Mouse (Mus musculus) adrenal gland, adult 8-10 months (tissue): ENCODE data around the gene Brsk2. TPM values are rescaled to one million over a fixed set of nuclear protein-coding genes. Genes with fewer than 3 reads are reported as not detected.

Experiments used
- DNase-seq: peaks from one replicate; pipeline ENCODE4 v3.0.0; 2022
- total RNA-seq, 4 experiments: library from RNA; stranded (reverse); gene quantifications; 2 replicates each; pipeline ENCODE4 v1.2.4; 2022

Gene Brsk2
- total RNA-seq, 4 experiments from 2014 or later = 2.0 to 4.1 (median 3.6) TPM

- DNase-seq = no peak
Measured at GRCm38 (mm10) chr7:141956174-141956566, 6.6 kb downstream of the Brsk2 start.

DNA sequence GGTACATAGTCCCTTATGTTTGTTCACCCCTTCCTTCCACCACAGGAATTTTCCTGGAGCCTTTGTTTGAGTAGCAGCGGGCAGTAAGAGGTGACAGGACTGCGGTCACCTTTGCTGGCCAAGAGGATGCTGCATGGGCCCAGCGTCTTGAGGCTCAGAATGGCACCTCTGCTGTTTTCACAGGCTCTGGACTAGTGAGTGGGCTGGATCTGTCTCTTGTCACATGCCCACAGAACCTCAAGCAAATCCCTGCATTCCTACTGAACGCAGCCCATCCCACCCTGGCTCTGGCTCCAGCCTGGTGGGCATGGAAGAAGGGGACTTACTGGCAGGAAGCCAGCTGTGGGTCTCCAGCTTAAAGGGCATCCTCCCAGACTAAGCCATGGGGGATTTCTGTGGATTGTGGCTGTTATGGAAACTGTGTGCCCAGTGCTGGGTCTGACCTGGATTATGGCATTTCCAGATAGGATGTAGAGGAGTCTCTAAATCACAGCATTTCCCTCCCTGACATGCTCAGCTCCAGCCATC is 8.0 kb downstream of the Brsk2 start:
- DNase-seq = no peak

- no peak for DNase-seq
Measured at GRCm38 (mm10) chr7:141958211-141958610, 8.7 kb downstream of the Brsk2 start.

GRCm38 (mm10) chr7:141959133-141959532 is 9.6 kb downstream of the Brsk2 start:
- DNase-seq = no peak

GRCm38 (mm10) chr7:141960926-141961325 is 11.4 kb downstream of the Brsk2 start:
- no peak for DNase-seq

GRCm38 (mm10) chr7:141961491-141961890 is 11.9 kb downstream of the Brsk2 start:
- DNase-seq = no peak

DNA sequence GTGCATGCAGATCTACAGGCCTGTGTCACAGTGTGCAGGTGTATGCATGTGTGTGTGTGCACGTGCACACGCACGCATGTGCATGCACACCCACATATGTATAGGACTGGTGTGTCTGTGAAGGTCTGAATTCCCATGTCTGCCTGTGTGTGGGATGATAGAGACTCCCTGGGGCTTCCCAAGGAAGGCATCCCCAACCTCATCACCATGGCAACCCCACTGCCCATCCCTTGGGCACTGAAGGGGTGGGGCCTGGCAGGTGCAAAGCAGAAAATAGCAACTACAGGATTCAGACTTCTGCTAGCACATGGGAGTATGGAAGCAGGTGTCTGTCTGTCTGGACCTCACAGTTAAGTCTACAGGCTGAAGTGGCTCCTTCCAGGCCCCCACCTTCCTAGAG is 13.0 kb downstream of the Brsk2 start:
- no peak for DNase-seq

- no peak for DNase-seq
Measured at GRCm38 (mm10) chr7:141966281-141966680, 16.7 kb downstream of the Brsk2 start.

DNA sequence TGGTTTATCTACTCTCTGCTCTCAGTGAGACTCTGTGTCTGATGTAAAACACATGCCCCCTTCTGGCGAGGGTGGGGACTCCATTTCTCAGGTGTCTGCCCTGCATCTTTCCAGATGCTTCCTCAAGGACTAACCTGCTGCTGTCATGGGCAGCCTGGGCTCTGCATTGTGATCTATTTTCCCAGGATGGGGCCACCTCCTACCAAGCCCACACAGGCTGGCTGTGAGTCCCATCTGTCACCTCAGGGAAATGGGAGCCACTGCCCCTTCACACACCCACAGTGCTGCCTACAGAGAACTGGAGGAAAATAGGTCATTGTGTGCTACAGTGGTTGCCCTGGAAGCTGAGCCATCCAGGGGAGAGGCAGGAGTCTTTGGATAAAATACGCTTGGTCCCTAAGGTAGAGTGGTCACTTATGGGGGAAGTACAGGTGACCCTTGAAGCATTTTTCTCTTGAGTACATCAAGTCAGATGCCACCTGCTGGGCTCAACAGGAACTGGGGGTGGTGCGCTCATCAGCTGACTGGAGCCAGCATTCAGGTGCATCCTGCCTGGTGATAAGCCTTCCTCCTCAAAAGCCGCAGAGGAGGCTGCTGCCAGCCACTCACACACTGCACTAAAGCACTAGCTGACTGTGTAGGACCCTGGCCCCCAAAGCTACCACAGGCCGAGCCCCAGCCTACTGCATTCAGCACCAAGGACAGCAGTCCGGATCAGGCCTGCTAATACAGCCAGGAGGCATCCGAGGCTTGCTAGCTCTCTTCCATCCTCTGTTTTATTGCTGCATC is 23.5 kb downstream of the Brsk2 start:
- DNase-seq = no peak

GRCm38 (mm10) chr7:141978003-141978402 is 28.5 kb downstream of the Brsk2 start:
- DNase-seq = no peak

GRCm38 (mm10) chr7:141979247-141979646 is 29.7 kb downstream of the Brsk2 start:
- no peak for DNase-seq

DNA sequence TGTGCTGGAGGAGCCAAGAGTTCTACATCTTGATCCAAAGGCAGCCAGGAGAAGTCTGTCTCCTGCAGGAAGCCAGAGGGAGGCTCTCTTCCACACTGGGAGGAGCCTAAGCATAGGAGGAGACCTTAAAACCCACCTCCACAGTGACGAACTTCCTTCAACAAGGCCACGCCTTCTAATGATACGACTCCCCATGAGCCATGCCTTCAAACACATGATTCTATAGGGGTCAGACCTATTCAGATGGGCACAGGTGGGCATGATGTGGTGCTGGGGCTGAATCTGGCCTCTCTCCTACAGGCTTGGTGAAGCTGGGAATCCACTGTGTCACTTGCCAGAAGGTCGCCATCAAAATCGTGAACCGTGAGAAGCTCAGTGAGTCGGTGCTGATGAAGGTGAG is 31.7 kb downstream of the Brsk2 start:
- DNase-seq = no peak

- no peak for DNase-seq
Measured at GRCm38 (mm10) chr7:141988314-141988806, 38.8 kb downstream of the Brsk2 start.

GRCm38 (mm10) chr7:141991183-141991582 is 41.6 kb downstream of the Brsk2 start:
- DNase-seq = no peak

DNA sequence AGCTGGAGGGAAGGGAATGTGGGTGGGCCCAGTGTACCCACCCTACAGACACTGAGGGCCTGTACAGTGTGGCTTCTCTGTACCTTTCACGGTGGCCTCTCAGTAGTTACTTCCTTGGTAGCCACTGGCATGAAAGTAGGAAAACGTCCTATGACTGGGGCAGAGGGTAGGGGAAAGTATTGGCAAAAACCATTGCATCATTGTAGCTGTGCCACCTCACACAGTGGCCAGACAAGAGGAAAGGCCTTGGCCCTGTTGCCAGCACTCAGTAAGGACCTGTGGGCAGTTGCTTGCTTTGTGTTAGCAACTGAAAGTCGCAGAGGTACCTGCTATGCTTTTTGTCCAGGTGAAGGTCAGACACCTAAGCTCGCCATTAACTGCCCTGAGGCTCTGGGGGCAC is 44.6 kb downstream of the Brsk2 start:
- DNase-seq = no peak

GRCm38 (mm10) chr7:142000661-142001060 is 51.1 kb downstream of the Brsk2 start:
- DNase-seq = no peak

GRCm38 (mm10) chr7:142001597-142002340 is 52.2 kb downstream of the Brsk2 start:
- DNase-seq = no peak

- no peak for DNase-seq
Measured at GRCm38 (mm10) chr7:142016562-142016961, 67.0 kb downstream of the Brsk2 start.

- DNase-seq = no peak
Measured at GRCm38 (mm10) chr7:142019699-142020098, 70.1 kb downstream of the Brsk2 start.

DNA sequence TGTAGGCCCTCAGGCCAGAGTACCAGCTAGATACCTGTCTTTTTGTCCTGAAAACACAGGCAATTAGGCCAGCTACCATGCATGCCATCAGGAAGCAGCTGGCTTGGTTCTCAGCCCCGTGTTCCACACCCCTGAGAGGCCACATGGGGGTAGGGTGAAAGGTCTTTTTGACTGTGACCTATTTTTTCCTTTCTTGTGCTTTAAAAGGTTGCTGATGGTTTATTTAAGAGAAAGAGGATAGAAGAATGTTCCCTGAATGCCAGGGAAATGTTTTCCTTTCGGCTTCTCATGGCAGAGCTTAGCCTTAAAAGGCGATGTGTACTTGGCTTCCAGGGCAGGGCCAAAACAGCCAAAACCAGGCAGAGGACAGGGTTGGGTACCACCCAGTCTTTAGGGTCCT is 71.3 kb downstream of the Brsk2 start:
- DNase-seq = no peak

DNA sequence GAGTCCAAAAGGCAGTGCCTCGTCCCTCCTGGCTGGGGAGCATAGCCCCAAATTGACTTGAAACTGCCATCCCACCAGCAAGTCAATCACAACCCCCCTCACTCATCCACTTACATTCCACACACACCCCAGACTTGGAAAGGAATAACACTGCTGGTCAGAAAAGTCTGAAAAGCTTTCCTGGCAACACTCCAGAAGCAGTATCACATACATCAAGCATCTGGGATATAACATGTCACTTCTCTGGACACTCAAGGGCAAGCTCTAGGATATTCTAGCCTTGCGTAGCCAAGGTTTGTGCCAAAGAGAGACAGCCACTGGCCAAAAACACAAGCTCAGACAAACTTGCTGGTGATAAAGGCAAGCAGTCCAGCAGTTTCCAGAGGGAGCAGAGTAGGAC is 75.6 kb downstream of the Brsk2 start:
- DNase-seq = no peak

- DNase-seq = no peak
Measured at GRCm38 (mm10) chr7:142025926-142026325, 76.4 kb downstream of the Brsk2 start.

DNA sequence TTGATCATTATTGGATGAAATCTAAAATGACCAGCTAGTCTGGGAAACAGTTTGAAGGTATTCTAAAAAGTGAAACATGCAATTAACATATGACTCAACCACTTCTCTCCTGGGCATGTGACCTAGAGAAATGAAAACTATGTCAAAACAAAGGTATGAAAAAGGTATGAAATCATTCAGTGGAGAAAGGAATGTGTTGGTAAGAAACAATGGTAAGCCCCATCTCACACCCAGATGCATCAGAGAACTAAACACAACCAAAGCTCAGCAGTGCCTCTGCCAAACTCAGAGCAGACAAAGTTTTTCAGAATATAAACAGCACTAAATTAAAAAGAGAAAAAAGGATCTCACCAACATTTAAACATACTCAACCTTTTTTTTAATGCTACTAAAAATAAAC is 80.5 kb downstream of the Brsk2 start:
- no peak for DNase-seq

DNA sequence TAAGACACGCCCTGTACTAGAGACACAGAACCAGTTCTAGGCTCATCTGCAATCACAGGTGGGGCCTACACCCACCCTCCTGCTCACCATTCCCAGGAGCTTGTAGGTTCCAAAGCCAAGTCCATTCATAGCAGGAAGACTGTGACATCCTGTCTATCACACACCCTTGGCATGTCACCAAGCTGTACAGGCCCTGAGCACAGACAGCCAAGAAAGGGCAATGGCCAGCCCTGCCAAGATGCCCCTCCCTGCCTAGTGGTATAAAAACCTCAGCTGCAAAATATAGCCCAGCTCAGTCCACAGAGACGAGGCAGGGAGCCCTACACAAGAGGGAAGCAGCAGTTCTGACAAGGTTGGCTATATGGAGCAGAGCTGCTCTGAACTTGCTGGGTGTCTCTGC is 84.6 kb downstream of the Brsk2 start:
- DNase-seq = no peak
